8 mouse cellular contexts compared by ENCODE assay signal in the genomic region with DNA sequence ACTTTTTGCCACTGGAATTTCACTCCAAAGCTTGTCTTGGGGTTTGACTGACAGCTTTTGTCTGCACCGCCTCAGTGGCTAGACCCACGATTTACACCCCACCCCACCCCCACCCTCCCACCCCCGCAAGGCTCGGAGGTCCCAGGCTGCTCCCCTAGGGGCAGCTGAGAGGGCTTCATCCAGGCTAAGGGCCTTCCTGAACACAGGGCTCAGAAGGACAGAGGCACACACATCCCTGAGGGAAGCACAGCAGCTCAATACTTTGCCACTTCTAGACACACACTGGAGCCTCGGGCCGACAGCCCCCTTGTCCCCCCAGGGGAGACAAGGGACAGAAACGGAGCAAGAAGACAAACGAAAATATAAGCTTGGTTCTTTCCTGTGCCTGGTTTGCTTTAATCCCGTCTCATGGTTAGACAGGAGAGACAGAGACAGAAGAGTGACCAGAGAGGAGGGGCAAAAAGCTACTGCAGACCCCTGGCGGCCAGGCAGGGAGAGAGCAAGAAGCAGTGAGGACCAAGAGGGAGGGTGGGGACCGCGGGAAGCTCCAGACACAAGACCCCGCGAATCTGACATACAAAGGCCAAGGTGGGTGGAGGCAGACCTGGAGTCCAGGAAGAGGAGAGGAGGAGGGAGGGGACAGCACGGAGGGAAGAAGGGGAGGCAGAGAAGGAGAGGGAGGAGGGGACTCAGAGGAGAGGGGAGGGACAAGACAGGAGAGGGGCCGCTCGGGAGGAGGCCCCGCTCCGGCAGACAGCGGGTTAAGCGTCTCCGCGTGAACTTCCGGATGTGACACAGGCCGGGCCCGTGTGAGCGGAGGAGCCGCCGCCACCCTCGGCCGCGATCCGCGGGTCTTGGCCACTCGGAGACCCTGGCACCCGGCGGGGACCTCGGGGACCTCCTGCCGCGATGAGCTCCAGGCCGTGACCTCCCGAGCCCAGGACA. TPM values are rescaled to one million over a fixed set of nuclear protein-coding genes. Genes with fewer than 3 reads are reported as not detected.
DNase-seq lines count a peak whose midpoint lies in the region; ATAC-seq lines count a peak whose summit lies in the region.

A gene (plus strand): TSS at position 494 of the 945 bp plus-strand sequence.

- H3K36me3 ChIP-seq in embryonic facial prominence, embryonic 13.5 days: peaks cover 19% of the 10 kb centered on the region
- H3K36me3 ChIP-seq in heart, embryonic 15.5 days: peaks cover 8% of the 10 kb centered on the region; the same call in 1 of the 2 replicates
- no peaks in the 10 kb centered on the region for H3K36me3 ChIP-seq in lung, embryonic 16.5 days (ENCODE audit: control insufficient read depth, insufficient read depth, low read length)

- peak within 1 kb of the TSS; percentile 79 for H3K4me2 ChIP-seq in embryonic facial prominence, embryonic 13.5 days
- peak within 1 kb of the TSS; percentile 92 for H3K4me2 ChIP-seq in heart, embryonic 15.5 days
- H3K4me2 ChIP-seq in lung, embryonic 16.5 days (ENCODE audit: low read depth, low read length): peak within 1 kb of the TSS; percentile 78

- ATAC-seq in embryonic facial prominence, embryonic 13.5 days (ENCODE audit: insufficient number of reproducible peaks, insufficient read depth, low FRiP score, low TSS enrichment, low read depth): peak; percentile 75
- peak; percentile 77 for ATAC-seq in heart, embryonic 15.5 days (replicated peaks; ENCODE audit: insufficient number of reproducible peaks, insufficient read depth, low FRiP score, low read depth)
- ATAC-seq in lung, embryonic 16.5 days (ENCODE audit: low read depth): peak; percentile 94

- H3K4me1 ChIP-seq in embryonic facial prominence, embryonic 13.5 days: peaks cover 16% of the 10 kb centered on the region
- peaks cover 10% of the 10 kb centered on the region for H3K4me1 ChIP-seq in heart, embryonic 15.5 days (replicated peaks)
- peaks cover 6% of the 10 kb centered on the region; the same call in 1 of the 2 replicates for H3K4me1 ChIP-seq in lung, embryonic 16.5 days (replicated peaks; ENCODE audit: control insufficient read depth, insufficient read depth, low read length)

- DNase-seq in CD8-positive naive resting alpha-beta T cell, adult 2 months (ENCODE audit: low read depth in 2 of 2, low spot score in 2 of 2): peak; percentile 38 to 55
- peak; percentile 25 for DNase-seq in adrenal gland, adult 8-10 months
- no peak for DNase-seq in layer of hippocampus, adult 18-20 months (ENCODE audit: low spot score in 2 of 2)
- peak; percentile 15 for DNase-seq in ovary, postnatal 10 days (ENCODE audit: low spot score)
- peak; percentile 36 for DNase-seq in urinary bladder, postnatal 25 days (ENCODE audit: low spot score)

- under 1% methylated on average over 42 of the region's 42 CpGs for WGBS in embryonic facial prominence, embryonic 13.5 days
- under 1% methylated on average over 42 of the region's 42 CpGs for WGBS in heart, embryonic 15.5 days
- WGBS in lung, embryonic 16.5 days: under 1% methylated on average over 42 of the region's 42 CpGs

- H3K4me3 ChIP-seq in embryonic facial prominence, embryonic 13.5 days: peak within 1 kb of the TSS; percentile 74
- H3K4me3 ChIP-seq in heart, embryonic 15.5 days: peak within 1 kb of the TSS; percentile 71
- peak within 1 kb of the TSS; percentile 63 for H3K4me3 ChIP-seq in lung, embryonic 16.5 days (ENCODE audit: low read length)

- no peaks in the 10 kb centered on the region; the same call in 1 of the 2 replicates for H3K9me3 ChIP-seq in embryonic facial prominence, embryonic 13.5 days
- H3K9me3 ChIP-seq in heart, embryonic 15.5 days (replicated peaks): no peaks in the 10 kb centered on the region
- H3K9me3 ChIP-seq in lung, embryonic 16.5 days (ENCODE audit: control insufficient read depth, low read length): no peaks in the 10 kb centered on the region

- H3K9ac ChIP-seq in embryonic facial prominence, embryonic 13.5 days: peak within 1 kb of the TSS; percentile 80
- H3K9ac ChIP-seq in heart, embryonic 15.5 days: peak within 1 kb of the TSS; percentile 76
- peak within 1 kb of the TSS; percentile 73 for H3K9ac ChIP-seq in lung, embryonic 16.5 days (ENCODE audit: low read length)

- peak within 1 kb of the TSS; percentile 64 for H3K27ac ChIP-seq in embryonic facial prominence, embryonic 13.5 days
- H3K27ac ChIP-seq in heart, embryonic 15.5 days: peak within 1 kb of the TSS; percentile 52; the same call in 1 of the 2 replicates
- H3K27ac ChIP-seq in lung, embryonic 16.5 days (ENCODE audit: low read length): no peak within 1 kb of the TSS

- H3K27me3 ChIP-seq in embryonic facial prominence, embryonic 13.5 days: no peaks in the 10 kb centered on the region; the same call in 1 of the 2 replicates
- peaks cover 19% of the 10 kb centered on the region for H3K27me3 ChIP-seq in heart, embryonic 15.5 days
- no peaks in the 10 kb centered on the region for H3K27me3 ChIP-seq in lung, embryonic 16.5 days (ENCODE audit: control insufficient read depth, insufficient read depth, low read depth, low read length)

RNA-seq across cellular contexts. Expression of the gene that starts here (rescaled TPM):
- total RNA-seq in adrenal gland, adult 8-10 months (2022): 10 to 100 TPM; 11.5 to 27.5 (median 19.7) TPM
- polyA plus RNA-seq in embryonic facial prominence, embryonic 13.5 days (2015; fragmentation: Nextera tagmentation; extraction: Ambion mirVana): 49.8 and 54.4 TPM in 2 replicates
- polyA plus RNA-seq in heart, embryonic 15.5 days (2015; fragmentation: Nextera tagmentation; extraction: Ambion mirVana): 14.3 and 20.0 TPM in 2 replicates
- total RNA-seq in layer of hippocampus, adult 18-20 months (2021): 10 to 100 TPM; 33.7 to 38.2 TPM
- 19.5 and 19.8 TPM in 2 replicates for polyA plus RNA-seq in lung, embryonic 16.5 days (2015; fragmentation: Nextera tagmentation; extraction: Ambion mirVana)

Comparison
In these comparisons a context has a peak if more than half of its experiments do, and no peak if none do; other contexts are left out.
1. DNase-seq: peak in CD8-positive naive resting alpha-beta T cell, adult 2 months (2 of 2), adrenal gland, adult 8-10 months (single experiment), ovary, postnatal 10 days (single experiment) and urinary bladder, postnatal 25 days (single experiment); none in layer of hippocampus, adult 18-20 months (0 of 2).
2. Peak in every context shown above with its lines, with median percentiles within 50 percentile points of each other: ATAC-seq, H3K4me2 ChIP-seq, H3K4me3 ChIP-seq and H3K9ac ChIP-seq.